Mouse (Mus musculus): ENCODE measurements at regions not wholly inside any gene's neighbourhood (a gene's known extent, or its start where the extent isn't known, plus 50 kb on each side); places are given as distances from the start of the nearest gene placed in this dataset.

- Histone ChIP-seq H3K4me1 (peaks cover 31% of the 10 kb centered on the region), H3K27ac (replicated peaks) (no peak overlapping the region), H3K4me3 (no peak overlapping the region), H3K27me3 (replicated peaks; ENCODE audit: low read depth, poor library complexity, severe bottlenecking) (no peaks in the 10 kb centered on the region), H3K36me3 (replicated peaks) (no peaks in the 10 kb centered on the region), H3K9me3 (no peaks in the 10 kb centered on the region)
- no peak for DNase-seq (ENCODE audit: low spot score)
- 63% methylated on average over 4 of the region's 4 CpGs for WGBS
Measured at GRCm38 (mm10) chr3:51155621-51156020, 68.6 kb upstream of the Noct start.

- peak; percentile 71 for DNase-seq (ENCODE audit: low spot score)
- H3K4me3 ChIP-seq, result peak overlapping the region; percentile 6; the same call in 1 of the 2 replicates
- peaks cover 31% of the 10 kb centered on the region for H3K4me1 ChIP-seq
- H3K9me3 ChIP-seq, result no peaks in the 10 kb centered on the region
- peak overlapping the region; percentile 59; the same call in 1 of the 2 replicates for H3K27ac ChIP-seq (replicated peaks)
- H3K36me3 ChIP-seq (replicated peaks), result no peaks in the 10 kb centered on the region
- no peaks in the 10 kb centered on the region for H3K27me3 ChIP-seq (replicated peaks; ENCODE audit: low read depth, poor library complexity, severe bottlenecking)
- 33% methylated on average over 20 of the region's 20 CpGs for WGBS
Measured at GRCm38 (mm10) chr3:51156386-51157290, 67.6 kb upstream of the Noct start.

GRCm38 (mm10) chr3:51157291-51157650, 67.0 kb upstream of the Noct start:
- 30% methylated on average over 4 of the region's 4 CpGs for WGBS
- Histone ChIP-seq H3K4me1 (peaks cover 31% of the 10 kb centered on the region), H3K4me3 (no peak overlapping the region), H3K27me3 (replicated peaks; ENCODE audit: low read depth, poor library complexity, severe bottlenecking) (no peaks in the 10 kb centered on the region), H3K27ac (replicated peaks) (peak overlapping the region; percentile 59; the same call in 1 of the 2 replicates), H3K36me3 (replicated peaks) (no peaks in the 10 kb centered on the region), H3K9me3 (no peaks in the 10 kb centered on the region)
- no peak for DNase-seq (ENCODE audit: low spot score)

- H3K27me3 ChIP-seq (replicated peaks; ENCODE audit: low read depth, poor library complexity, severe bottlenecking), result no peaks in the 10 kb centered on the region
- no peak for DNase-seq (ENCODE audit: low spot score)
- no peaks in the 10 kb centered on the region for H3K36me3 ChIP-seq (replicated peaks)
- H3K9me3 ChIP-seq, result no peaks in the 10 kb centered on the region
- no peak overlapping the region for H3K27ac ChIP-seq (replicated peaks)
- no peak overlapping the region for H3K4me3 ChIP-seq
- WGBS, result 73% methylated on average over 4 of the region's 4 CpGs
- peaks cover 31% of the 10 kb centered on the region for H3K4me1 ChIP-seq
Measured at GRCm38 (mm10) chr3:51158449-51158848, 65.8 kb upstream of the Noct start.

- DNase-seq (ENCODE audit: low spot score), result no peak
- 25% methylated on average over 4 of the region's 4 CpGs for whole genome bisulfite sequencing
- no peaks in the 10 kb centered on the region for H3K9me3 ChIP-seq
- no peaks in the 10 kb centered on the region for H3K36me3 ChIP-seq (replicated peaks)
- no peak overlapping the region for H3K4me3 ChIP-seq
- no peak overlapping the region for H3K27ac ChIP-seq (replicated peaks)
- peaks cover 26% of the 10 kb centered on the region for H3K4me1 ChIP-seq
- H3K27me3 ChIP-seq (replicated peaks; ENCODE audit: low read depth, poor library complexity, severe bottlenecking), result no peaks in the 10 kb centered on the region
Measured at GRCm38 (mm10) chr3:51159322-51159721, 64.9 kb upstream of the Noct start.

GRCm38 (mm10) chr3:51159881-51160280, 64.4 kb upstream of the Noct start:
- no peak overlapping the region for H3K27ac ChIP-seq (replicated peaks)
- 70% methylated on average over 9 of the region's 9 CpGs for WGBS

GRCm38 (mm10) chr3:51160625-51161024, 63.6 kb upstream of the Noct start:
- no peaks in the 10 kb centered on the region for H3K36me3 ChIP-seq (replicated peaks)

More at GRCm38 (mm10) chr3:51159881-51160280, 64.4 kb upstream of the Noct start:
- no peak for DNase-seq (ENCODE audit: low spot score)
- Histone ChIP-seq H3K9me3 (no peaks in the 10 kb centered on the region), H3K4me3 (no peak overlapping the region), H3K36me3 (replicated peaks) (no peaks in the 10 kb centered on the region), H3K27me3 (replicated peaks; ENCODE audit: low read depth, poor library complexity, severe bottlenecking) (no peaks in the 10 kb centered on the region), H3K4me1 (peaks cover 24% of the 10 kb centered on the region)

GRCm38 (mm10) chr3:51169150-51169925, 54.9 kb upstream of the Noct start:
- H3K27ac ChIP-seq (replicated peaks), result peak overlapping the region; percentile 21

More at GRCm38 (mm10) chr3:51160625-51161024, 63.6 kb upstream of the Noct start:
- H3K4me3 ChIP-seq, result no peak overlapping the region
- no peak for DNase-seq (ENCODE audit: low spot score)
- no peak overlapping the region for H3K27ac ChIP-seq (replicated peaks)
- peaks cover 22% of the 10 kb centered on the region for H3K4me1 ChIP-seq
- 91% methylated on average over 7 of the region's 7 CpGs for WGBS
- H3K9me3 ChIP-seq, result no peaks in the 10 kb centered on the region
- no peaks in the 10 kb centered on the region for H3K27me3 ChIP-seq (replicated peaks; ENCODE audit: low read depth, poor library complexity, severe bottlenecking)

GRCm38 (mm10) chr3:51170225-51170852, 53.9 kb upstream of the Noct start:
- H3K27ac ChIP-seq (replicated peaks), result no peak overlapping the region
- no peaks in the 10 kb centered on the region for H3K9me3 ChIP-seq
- H3K4me1 ChIP-seq, result no peaks in the 10 kb centered on the region
- DNase-seq (ENCODE audit: low spot score), result peak; percentile 83
- H3K27me3 ChIP-seq (replicated peaks; ENCODE audit: low read depth, poor library complexity, severe bottlenecking), result no peaks in the 10 kb centered on the region
- no peak overlapping the region for H3K4me3 ChIP-seq
- no peaks in the 10 kb centered on the region for H3K36me3 ChIP-seq (replicated peaks)
- WGBS, result 33% methylated on average over 19 of the region's 19 CpGs

More at GRCm38 (mm10) chr3:51169150-51169925, 54.9 kb upstream of the Noct start:
- Histone ChIP-seq H3K27me3 (replicated peaks; ENCODE audit: low read depth, poor library complexity, severe bottlenecking) (no peaks in the 10 kb centered on the region), H3K9me3 (no peaks in the 10 kb centered on the region), H3K4me3 (no peak overlapping the region), H3K4me1 (no peaks in the 10 kb centered on the region), H3K36me3 (replicated peaks) (no peaks in the 10 kb centered on the region)
- DNase-seq (ENCODE audit: low spot score), result no peak
- 84% methylated on average over 30 of the region's 30 CpGs for WGBS

Data from embryonic facial prominence, embryonic 10.5 days (tissue).